Mouse (Mus musculus) activated CD4-positive, CD25-positive, alpha-beta regulatory T cell (primary cell): ENCODE measurements around the gene Zfp85. TPM values are rescaled to one million over a fixed set of nuclear protein-coding genes. Genes with fewer than 3 reads are reported as not detected.

ENCODE experiments used
- polyA plus RNA-seq, 2 experiments: library from polyadenylated mRNA; unstranded; fragments of 100-300 nt; shearing (Covaris generic); gene quantifications; one replicate each; pipeline ENCODE4 v1.2.1; 2017

The Zfp85 gene
- 1 to 10 TPM; 5.6 to 7.5 TPM for polyA plus RNA-seq

GRCm38 (mm10) chr13:67754333-67755306 is at the start of gene Zfp85:
Gene Zfp85 (minus strand): TSS chr13:67755228.

GRCm38 (mm10) chr13:67779265-67780221 is 24.5 kb upstream of the Zfp85 start, which contains the start of gene Zfp493:
Gene Zfp493 (plus strand): TSS chr13:67779693.

GRCm38 (mm10) chr13:67728641-67729318 is 26.2 kb downstream of the Zfp85 start, which contains the start of gene Zfp65:
Gene Zfp65 (minus strand): TSS chr13:67729173.

Other genes with a start within 250 kb of the Zfp85 start
- not detected for gene Gm26965, start 229.1 kb downstream of the Zfp85 start, polyA plus RNA-seq
- 10 to 100 TPM; 35.4 to 69.7 TPM for gene Zfp87, start 229.1 kb downstream of the Zfp85 start, polyA plus RNA-seq
- 10 to 100 TPM; 15.1 to 17.3 TPM for gene Zfp748, start 201.4 kb downstream of the Zfp85 start, polyA plus RNA-seq
- gene Zfp729b, start 145.5 kb downstream of the Zfp85 start, polyA plus RNA-seq, result 1 to 10 TPM; 6.4 to 8.2 TPM
- gene Gm49345, start 117.5 kb downstream of the Zfp85 start, polyA plus RNA-seq, result 1 to 10 TPM; 2.9 to 6.0 TPM
- gene Zfp729a, start 117.4 kb downstream of the Zfp85 start, polyA plus RNA-seq, result 1 to 10 TPM; 5.0 to 8.2 TPM
- gene Zfp738, start 68.2 kb downstream of the Zfp85 start, polyA plus RNA-seq, result 10 to 100 TPM; 17.8 to 25.1 TPM
- 1 to 10 TPM; 7.8 to 9.3 TPM for gene Zfp65, start 26.1 kb downstream of the Zfp85 start, polyA plus RNA-seq
- gene Zfp493, start 24.5 kb upstream of the Zfp85 start, polyA plus RNA-seq, result 1 to 10 TPM in 1 of 2 experiments, under 1 TPM in 1; 0.78 to 1.7 TPM
- gene Zfp273, start 58.5 kb upstream of the Zfp85 start, polyA plus RNA-seq, result 1 to 10 TPM; 4.7 to 6.4 TPM
- gene Gm10037, start 75.9 kb upstream of the Zfp85 start, polyA plus RNA-seq, result under 1 TPM; 0.48 to 0.86 TPM
- under 1 TPM in 1 of 2 experiments, not detected in 1; 0.29 TPM for gene BC048507, start 108.1 kb upstream of the Zfp85 start, polyA plus RNA-seq